Mouse (Mus musculus): ENCODE results near the gene Cish.
"Not testable (repeated sequence)": the region's sequence is repeated elsewhere in the genome, so short reads cannot be mapped to it uniquely, and the experiment has no call there.

The Cish gene

DNA sequence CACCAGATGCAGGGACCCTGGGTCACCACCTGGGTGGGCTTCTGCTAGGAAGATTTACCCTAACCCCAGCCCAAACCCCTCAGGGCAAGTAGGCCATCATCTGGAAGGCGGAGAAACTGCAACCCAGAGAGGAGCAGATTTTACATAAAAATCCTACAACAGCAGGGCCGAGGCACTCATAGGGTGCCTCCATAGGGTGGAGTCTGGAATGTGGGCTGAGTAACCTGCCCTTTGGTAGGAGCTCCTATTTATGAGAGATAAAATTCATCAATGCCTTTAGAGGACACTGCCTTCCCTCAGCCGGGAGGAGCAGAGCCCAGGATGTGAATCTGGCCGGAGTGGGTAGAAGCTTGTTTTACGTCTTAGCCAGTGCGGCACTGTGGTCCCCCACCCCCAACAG, 3.0 kb downstream of the Cish start:
- DNase-seq (ENCODE audit: low spot score) = no peak

DNA sequence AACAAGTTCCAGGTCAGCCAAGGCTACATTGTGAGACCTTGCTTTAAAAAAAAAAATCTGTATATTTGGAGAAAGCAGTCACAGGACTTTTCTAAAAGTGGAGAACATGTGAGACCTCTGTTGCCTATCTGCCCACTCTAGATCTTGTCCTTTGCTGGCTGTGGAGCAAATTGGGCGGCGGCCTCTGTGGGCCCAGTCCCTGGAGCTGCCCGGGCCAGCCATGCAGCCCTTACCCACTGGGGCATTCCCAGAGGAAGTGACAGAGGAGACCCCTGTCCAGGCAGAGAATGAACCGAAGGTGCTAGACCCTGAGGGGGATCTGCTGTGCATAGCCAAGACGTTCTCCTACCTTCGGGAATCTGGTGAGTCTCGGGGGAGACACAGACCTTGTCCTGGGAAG, 4.0 kb downstream of the Cish start:
- DNase-seq (ENCODE audit: low spot score) = no peak

DNA sequence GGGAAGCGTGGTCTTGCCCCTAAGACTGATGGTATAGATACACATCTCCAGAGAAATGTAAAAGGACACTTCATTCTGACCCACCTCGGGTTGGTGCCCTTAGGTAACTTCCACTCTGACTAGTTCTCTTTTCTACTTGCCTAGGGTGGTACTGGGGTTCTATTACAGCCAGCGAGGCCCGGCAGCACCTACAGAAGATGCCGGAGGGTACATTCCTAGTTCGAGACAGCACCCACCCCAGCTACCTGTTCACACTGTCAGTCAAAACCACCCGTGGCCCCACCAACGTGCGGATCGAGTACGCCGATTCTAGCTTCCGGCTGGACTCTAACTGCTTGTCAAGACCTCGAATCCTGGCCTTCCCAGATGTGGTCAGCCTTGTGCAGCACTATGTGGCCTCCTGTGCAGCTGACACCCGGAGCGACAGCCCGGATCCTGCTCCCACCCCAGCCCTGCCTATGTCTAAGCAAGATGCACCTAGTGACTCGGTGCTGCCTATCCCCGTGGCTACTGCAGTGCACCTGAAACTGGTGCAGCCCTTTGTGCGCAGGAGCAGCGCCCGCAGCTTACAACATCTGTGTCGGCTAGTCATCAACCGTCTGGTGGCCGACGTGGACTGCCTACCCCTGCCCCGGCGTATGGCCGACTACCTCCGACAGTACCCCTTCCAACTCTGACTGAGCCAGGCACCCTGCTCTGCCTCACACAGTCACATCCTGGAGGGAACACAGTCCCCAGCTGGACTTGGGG, 4.6 kb downstream of the Cish start:
- no peak for DNase-seq (ENCODE audit: low spot score)

DNA sequence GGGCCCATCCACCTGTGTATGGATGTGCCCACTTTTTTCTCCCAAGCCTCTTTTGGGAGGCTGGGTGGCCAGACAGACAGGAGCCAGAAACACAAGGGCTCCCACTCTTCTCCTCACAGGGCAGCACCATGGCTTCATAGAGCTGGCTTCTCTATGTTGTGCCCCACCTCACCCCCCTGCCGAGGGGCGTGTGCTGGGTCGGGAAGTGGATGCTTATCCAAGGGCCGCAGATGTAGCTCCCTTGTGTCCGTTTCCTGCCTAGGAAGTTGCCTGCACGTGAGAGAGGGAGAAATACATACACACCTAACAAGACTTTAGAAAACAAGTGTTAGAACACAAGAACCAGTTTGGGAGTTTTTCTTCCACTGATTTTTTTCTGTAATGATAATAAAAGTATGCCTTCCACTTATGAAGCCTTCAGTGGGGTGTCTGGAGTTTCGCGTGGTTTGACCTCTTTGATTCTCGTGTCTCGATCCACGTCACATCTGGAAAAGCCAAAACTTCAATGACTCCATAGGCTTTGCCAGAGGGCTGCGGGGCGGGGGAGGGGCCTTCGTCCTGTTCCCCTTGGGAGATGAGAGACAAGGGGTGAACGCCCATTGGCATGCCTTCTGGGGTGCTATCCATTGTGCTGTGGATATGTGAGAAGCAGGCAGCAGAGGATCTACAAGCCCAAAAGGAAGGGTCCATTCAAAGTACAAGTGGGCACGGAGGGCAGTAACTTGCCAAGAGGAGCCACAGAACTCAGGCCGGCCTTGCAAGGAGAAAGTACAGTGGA, 5.9 kb downstream of the Cish start:
- no peak for DNase-seq (ENCODE audit: low spot score)

DNA sequence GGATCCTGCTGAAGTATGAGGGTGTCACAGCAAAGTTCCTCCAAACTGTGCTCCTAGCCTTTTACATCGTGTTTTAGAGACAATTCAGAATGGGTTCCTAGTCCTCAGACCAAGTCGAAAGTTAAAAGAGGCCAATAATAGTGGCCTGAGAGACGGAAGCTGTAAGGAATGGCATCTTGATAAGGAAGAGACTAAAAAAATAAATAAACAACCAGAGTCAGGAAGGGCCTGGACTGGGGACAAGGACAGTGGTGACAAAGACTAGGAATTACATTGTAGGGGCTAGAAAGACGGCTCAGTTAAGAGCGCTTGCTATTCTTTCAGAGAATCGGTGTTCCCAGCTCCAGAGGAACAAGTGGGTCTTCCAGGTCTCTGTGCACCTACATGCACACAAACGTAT, 6.8 kb downstream of the Cish start:
- no peak for DNase-seq (ENCODE audit: low spot score)

DNA sequence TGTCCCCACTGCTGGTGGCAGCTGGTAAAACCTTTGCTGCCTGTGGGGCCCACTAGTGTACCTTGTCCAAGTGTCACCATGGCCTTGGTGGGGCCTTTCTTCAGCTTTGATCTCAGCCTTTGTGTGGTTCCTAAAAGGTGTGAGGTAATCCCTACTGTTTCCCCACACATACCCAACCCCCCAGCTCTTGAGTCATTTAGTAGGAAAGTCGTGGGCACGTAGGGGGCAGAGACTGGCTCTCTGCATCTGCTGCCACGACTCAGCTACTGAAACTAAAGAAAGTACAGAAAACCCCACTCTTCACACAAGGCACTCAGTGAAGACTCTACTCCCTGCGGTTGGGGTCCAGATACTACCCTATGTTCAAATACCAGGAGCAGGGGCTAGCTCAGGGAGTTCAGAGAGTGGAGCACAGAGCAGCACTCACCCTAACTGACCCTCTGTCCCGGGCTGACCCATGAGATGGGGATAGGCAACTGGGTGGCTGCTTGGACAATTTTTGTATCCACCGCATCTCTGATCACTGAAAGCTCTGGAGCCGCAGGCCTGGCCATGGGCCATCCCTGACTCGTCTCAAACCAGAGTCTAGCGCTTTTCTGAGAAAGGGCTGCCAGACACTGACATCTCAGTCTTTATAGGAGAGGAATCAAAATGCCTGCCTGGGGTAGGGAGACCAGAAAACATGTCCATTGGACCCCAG, 7.4 kb downstream of the Cish start:
- DNase-seq (ENCODE audit: low spot score) = no peak

DNA sequence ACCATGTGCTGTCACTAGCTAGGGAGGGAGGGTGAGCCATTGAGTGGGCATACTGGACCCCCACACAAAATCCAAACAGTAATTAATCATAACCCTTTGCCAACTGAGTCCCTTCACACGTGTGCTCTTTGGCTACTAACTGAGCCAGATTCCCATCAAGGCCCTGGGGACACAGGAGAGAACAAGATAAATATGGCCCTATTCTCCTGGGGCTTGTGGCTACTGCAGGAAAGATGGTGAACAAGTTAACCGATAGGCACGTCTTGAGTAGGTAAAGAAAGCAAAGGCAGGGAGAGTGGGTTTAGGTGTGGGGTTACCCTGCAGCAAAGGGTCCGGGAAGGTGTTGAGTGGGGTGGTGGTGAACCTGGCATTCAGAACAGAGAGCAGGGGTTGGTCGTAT, 8.1 kb downstream of the Cish start:
- no peak for DNase-seq (ENCODE audit: low spot score)

DNA sequence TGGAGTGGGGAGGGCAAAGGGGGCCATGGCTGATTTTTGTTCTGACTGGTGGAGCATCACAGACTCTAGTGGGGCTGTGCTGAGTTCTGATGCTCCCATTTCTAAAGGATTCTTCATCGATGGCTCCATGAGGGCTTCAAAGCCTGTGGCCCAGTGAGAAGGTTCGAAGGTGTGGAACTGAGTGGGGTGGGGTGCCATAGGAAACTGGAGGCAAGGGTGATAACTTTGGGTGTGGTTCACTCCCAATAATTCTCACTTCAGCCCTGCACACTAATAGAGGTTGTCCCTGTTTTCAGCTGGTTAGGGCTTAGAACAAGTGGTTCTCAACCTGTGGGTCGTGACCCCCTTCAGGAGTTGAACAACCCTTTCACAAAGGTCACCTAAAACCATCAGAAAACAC, 8.6 kb downstream of the Cish start:
- no peak for DNase-seq (ENCODE audit: low spot score)

DNA sequence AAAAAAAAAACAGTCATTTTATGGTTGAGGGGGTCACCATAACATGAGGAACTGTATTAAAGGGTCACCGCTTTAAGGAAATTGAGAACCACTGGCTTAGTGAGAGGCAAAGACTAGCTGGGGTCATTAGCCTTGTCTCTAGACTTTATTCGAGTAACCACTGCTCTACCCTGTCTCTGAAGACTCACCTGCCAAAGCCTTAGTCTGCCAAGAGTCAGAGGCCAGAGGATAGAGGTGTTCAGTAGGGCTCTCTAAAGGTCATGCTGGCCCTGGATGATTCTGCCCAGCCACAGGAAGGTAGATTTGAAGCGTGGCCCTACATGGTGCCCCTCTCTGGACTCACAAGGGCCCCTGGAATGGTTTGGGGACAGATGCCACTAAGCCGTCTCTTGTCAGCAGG, 9.2 kb downstream of the Cish start:
- no peak for DNase-seq (ENCODE audit: low spot score)

DNA sequence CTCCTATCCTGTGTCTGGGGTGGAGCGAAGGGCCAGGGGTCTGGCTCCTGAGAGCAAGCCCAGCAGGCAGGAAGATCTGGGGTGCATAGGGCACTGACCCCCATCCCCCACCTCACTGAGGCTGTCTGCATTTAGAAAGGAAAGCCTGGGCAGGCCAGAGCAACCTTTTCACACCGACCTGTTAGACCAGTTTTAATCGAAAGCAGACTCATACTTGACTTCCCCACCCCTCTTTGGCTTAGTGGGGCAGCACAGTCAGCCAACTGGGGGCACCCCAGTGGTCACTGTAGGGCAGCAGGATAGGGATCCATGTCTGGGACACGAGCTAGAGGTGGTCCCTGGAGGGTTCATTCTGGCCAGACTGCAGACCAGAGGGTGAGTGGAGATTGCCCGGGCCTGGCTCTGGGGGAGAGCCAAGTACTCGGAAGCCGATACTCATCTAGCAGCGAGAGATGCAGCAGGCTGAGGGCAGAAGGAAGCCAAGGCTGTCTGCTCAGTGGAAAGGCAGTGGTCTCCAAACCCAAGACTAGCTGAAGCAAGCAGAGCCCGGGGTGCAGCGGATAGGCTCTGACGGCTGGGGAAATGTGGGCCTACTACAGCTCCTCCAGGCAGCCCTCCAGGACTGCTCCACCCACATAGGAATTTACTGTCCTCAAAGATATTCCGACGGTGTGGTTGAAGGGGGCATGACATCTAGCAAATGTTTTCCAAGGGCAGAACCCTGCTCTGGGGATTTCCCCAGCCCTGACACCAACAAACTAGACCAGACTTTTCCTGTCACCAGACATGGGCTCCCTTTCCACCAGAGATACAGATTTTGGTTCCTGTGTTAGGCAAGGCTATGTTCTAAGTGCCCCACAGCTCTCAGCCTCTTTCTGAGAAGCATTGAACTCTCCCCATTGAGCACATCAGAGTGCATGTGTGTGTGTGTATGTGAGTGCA, 10.0 kb downstream of the Cish start:
- DNase-seq (ENCODE audit: low spot score) = no peak

DNA sequence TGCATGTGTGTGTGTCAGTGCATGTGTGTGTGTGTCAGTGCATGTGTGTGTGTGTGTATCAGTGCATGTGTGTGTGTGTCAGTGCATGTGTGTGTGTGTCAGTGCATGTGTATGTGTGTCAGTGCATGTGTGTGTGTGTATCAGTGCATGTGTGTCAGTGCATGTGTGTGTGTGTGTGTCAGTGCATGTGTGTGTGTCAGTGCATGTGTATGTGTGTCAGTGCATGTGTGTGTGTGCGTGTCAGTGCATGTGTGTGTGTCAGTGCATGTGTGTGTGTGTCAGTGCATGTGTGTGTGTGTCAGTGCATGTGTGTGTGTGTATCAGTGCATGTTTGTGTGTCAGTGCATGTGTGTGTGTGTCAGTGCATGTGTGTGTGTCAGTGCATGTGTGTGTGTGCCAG, 10.8 kb downstream of the Cish start:
- DNase-seq (ENCODE audit: low spot score) = not testable (repeated sequence)

DNA sequence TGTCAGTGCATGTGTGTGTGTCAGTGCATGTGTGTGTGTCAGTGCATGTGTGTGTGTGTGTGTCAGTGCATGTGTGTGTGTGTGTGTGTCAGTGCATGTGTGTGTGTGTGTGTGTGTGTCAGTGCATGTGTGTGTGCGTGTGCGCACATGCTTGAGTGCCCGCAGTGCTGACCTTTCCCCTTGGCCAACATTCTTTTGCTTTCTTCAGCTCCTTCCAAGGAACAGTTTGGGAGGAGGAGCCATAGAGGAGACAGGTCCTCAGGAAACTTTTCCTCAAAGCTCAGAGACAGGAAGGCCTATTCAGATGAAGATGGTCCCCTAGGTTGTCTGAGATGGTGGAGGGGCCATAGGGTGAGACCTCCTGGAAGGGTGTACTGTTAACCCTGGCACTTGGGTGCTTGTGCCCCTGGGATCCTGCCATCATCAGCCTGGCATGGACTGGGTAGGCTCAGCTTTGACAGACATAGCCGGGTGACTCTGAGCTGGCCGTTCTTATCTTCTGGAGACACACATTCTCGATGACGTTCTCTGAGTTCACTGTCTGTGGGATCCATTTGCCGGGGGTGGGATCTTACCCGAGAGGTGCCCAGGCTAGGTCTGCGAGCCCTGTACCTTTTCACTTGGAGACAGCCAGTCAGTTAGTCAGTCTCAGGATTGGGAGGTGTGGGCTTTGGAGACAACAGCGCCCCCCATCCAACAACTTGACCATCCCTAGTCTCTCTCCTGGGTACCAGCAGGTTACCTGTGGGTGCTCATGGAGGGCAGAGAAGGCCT, 11.5 kb downstream of the Cish start:
- DNase-seq (ENCODE audit: low spot score) = no peak

DNA sequence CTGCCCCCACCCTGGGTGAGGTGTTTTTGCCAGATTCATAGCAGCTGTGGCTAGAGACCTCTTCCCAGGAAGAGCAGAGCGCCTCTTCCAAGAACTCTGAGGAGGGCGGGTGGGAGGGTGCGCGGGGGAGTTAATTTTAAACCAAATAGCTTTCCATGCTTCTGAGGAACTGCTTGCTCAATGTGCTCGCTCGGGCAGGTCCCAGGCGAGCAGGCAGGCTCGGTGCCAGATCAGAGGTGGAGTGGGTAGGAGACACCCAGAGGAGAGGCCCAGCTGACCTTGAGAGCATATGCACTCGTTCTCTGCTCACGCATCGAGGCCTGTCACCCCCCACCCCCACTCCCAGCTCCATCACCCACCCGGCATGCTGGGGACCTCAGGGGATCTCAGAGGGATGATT, 12.1 kb downstream of the Cish start:
- no peak for DNase-seq (ENCODE audit: low spot score)

DNA sequence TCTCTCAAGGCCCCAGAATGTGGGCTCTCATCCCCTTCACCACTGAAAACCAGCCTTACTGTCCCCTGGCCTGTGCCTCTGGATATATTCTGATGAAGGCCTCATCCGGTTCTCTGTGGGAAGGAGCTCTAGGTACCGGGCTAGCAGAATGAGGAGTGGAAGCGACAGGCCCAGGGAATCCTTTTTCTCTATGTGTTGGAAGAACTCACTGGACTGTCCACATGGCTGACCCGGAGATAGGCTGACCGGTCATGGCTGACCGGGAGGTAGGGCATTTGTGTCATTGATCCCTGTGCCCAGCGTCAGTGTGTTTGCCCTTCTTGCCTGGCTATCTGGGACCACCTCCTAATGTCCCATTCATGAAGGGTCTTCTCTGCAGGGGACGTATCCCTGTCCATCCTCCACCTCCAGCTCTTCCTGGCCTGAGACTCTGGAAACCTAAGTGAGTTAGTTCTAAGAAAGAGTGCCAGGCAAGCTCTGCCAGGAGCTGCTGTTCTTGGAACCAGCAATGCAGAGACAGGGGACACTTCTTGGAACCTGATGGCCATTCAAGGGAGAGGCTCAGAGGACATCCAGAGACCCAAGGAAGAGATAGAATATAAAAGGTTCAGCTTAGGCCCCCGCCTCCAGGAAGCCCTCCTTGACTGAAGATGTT, 12.6 kb downstream of the Cish start:
- no peak for DNase-seq (ENCODE audit: low spot score)

DNA sequence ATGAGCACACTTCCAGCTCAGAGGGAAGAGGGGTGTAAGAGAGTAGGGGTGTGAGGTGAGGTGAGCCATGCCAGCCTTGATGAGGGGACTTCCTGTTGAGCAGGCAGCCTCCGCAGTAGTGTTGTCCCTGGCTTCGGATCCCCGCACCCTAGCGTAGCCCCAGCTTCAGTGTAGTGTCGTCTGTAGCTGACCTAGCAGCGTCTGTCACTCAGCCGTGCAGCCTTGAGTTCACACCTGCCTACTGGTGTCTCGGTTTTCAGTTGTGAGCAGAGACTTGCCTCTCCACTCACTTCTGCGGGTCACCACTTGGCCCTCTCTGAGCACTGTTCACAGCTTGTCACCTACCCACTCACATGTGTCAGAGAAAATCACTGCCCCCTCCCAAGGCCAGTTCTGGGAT, 13.3 kb downstream of the Cish start:
- DNase-seq (ENCODE audit: low spot score) = no peak

DNA sequence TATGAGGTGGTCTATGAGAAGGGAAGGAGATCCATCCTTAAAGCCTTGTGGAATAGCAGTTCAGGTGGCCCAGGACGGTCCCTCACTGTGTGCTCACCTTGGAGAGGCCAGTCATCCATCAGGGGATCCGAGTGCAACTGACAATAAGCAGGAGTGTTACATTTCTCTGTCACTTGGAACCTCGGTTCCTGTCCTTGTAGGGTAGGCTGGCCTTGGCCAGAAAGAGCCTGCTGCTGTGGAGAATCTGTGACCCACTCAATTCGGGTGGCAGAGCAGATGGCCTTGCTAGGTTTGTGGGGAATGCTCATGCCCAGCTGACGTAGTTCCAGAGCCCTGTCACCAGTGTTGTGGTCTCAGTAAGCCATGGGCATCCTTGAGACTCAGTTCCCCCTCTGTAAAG, 13.8 kb downstream of the Cish start:
- DNase-seq (ENCODE audit: low spot score) = no peak

DNA sequence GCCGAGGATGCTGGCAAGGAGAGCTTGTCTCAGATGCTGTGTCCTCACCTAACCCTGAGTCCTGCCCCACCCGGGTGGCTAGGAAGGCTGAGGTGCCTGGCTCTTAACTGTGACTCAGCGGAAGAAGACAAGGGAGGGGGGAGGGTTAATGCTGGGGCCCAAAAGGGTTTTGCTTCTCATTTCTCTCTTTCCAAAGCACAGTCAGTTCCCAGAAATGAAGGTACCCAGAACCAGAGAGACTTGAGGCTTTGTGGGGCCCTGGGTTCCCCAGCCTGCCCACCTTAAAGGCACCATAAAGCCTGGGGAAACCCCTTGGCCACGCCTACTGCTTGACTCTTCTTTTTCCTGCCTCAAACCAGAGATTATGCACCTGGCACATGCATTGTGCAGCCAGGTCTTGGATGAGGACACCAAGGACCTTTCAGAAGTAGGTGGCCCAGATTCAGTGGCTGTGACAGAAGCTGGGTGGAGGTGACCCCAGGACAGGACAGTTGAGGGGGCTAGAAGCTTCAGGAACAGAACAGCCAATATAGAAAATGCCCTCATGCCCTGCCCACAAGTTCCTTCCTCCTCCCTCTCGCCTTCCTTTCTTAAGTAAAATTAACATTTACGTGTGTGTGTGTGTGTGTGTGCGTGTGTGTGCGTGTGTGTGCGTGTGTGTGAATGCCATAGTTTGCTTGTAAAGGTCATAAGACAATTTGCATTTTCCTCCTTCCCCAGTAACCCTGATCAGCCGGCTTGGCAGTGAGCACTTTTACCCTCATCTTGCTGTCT, 17.2 kb downstream of the Cish start:
- DNase-seq (ENCODE audit: low spot score) = no peak

DNA sequence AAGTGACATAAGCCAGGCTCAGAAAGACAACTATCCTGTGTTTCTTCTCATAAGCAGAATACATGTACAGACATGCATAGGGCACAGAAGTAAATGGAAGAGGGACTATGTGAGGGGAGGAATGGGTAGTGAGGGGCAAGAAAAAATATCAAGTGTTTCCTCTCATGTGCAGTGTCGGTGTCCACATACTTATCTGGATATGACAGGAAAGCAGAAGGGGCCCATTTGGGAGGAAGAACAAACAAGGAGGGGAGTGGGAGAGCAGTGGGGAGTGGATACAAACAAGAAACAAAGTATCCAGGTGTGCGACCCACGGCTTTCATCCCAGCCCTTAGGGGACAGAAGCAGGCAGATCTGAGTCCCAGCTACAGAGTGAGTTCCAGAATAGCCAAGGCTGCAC, 18.1 kb downstream of the Cish start:
- DNase-seq (ENCODE audit: low spot score) = no peak

DNA sequence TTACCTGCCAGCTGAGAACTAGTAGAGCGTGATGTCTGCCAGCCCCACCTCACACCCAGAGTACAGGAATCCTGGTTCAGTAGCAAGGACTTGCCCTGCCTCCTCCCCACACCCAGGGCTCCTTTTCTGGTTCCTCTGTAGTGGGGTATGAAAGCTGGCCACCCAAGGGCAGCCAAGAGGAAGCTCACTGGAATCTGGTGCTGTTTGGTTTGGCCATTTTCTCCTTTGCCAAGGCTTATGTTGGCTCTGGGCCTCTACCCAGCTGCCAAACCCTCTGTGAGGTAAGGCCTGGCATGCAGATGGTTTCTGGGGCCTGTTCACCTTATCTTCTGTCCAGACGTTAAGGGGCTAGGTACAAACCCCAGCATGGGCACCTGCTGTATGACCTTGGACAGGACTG, 20.0 kb downstream of the Cish start:
- no peak for DNase-seq (ENCODE audit: low spot score)

DNA sequence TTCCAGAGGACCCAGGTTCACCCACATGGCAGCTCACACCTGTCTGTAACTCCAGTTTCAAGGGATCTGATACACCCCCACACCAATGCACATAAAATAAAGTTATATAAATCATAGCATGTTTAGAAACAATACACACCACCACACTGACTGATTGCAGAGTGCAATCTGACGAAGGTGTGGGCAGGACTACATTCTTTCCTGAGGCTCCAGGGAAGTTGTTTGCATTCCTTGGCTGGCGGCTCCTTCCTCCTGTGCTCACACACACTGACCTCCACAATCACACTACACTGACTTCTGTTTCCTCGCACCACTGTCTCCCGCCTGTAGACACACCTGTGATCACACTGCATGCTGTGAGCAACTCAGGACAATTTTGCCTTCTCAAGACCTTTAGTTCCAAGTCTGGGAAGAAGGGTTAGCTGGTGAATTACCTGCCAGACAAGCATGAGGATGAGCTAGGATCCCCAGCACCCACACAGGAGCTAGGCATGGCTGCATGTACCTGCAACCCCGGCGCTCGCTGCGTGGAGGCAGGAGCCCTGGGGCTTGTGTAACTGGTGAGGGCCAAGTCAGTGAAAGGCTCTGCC, 26.7 kb downstream of the Cish start:
- no peak for DNase-seq (ENCODE audit: low spot score)

All from layer of hippocampus, adult 9-10 months (tissue).